Mouse (Mus musculus) intestine, postnatal 0 days (tissue): ENCODE measurements at regions not wholly inside any gene's neighbourhood (a gene's known extent, or its start where the extent isn't known, plus 50 kb on each side); places are given as distances from the start of the nearest gene placed in this dataset.

Source experiments
- ATAC-seq: fragments of 200-750 bp; cut with Nextera tagmentation; 2 replicates; pipeline ENCODE4 v1.8.0; 2017; ENCODE audit warnings: mild to moderate bottlenecking, moderate TSS enrichment, moderate library complexity
- H3K27ac ChIP-seq: fragments of 300-500 bp; sonication (generic); 2 replicates; pipeline ENCODE4 v1.5.1; 2014; ENCODE audit warnings: mild to moderate bottlenecking, low read depth, low read length, moderate library complexity
- H3K27me3 ChIP-seq: fragments of 300-500 bp; sonication (generic); replicated peaks from 2 replicates; pipeline ENCODE4 v1.6.1; 2014; ENCODE audit warnings: low read length, mixed read lengths; ENCODE audit not compliant: control insufficient read depth, insufficient read depth
- H3K36me3 ChIP-seq: fragments of 300-500 bp; sonication (generic); 2 replicates; pipeline ENCODE4 v1.6.1; 2014; ENCODE audit warnings: mild to moderate bottlenecking, moderate library complexity; ENCODE audit not compliant: control insufficient read depth, insufficient read depth
- H3K4me1 ChIP-seq: fragments of 300-500 bp; sonication (generic); replicated peaks from 2 replicates; pipeline ENCODE4 v1.6.1; 2014; ENCODE audit warnings: antibody characterized with exemption, low read length, mixed read lengths; ENCODE audit not compliant: control insufficient read depth, insufficient read depth
- H3K4me2 ChIP-seq: fragments of 300-500 bp; sonication (generic); replicated peaks from 2 replicates; pipeline ENCODE4 v1.6.1; 2014; ENCODE audit warnings: low read depth, mild to moderate bottlenecking, moderate library complexity
- H3K4me3 ChIP-seq: fragments of 300-500 bp; sonication (generic); 2 replicates; pipeline ENCODE4 v1.5.1; 2014; ENCODE audit warnings: low read depth, low read length
- H3K9ac ChIP-seq: fragments of 300-500 bp; sonication (generic); 2 replicates; pipeline ENCODE4 v1.6.1; 2014; ENCODE audit warnings: mild to moderate bottlenecking, low read depth, low read length
- H3K9me3 ChIP-seq: fragments of 300-500 bp; sonication (generic); 2 replicates; pipeline ENCODE4 v1.6.1; 2016; ENCODE audit warnings: mixed run types; ENCODE audit not compliant: control insufficient read depth
- CTCF ChIP-seq: sonication (generic); IDR thresholded peaks from 2 replicates; pipeline ENCODE4 v1.5.1; 2016; ENCODE audit warnings: low read depth, mild to moderate bottlenecking, control low read depth, antibody characterized with exemption, moderate library complexity
- WGBS: fragments of 180-500 bp; shearing (Covaris S2); extraction: QIAGEN DNeasy Blood & Tissue Kit; methylation state at CpG from one replicate; pipeline ENCODE4 v1.1.7; 2014; 5-methylcytosine and 5-hydroxymethylcytosine counted together

- Histone ChIP-seq H3K9me3 (no peaks in the 10 kb centered on the region), H3K27ac (no peak overlapping the region), H3K4me3 (no peak overlapping the region), H3K36me3 (no peaks in the 10 kb centered on the region), H3K9ac (no peak overlapping the region), H3K4me1 (no peaks in the 10 kb centered on the region), H3K4me2 (no peak overlapping the region), H3K27me3 (no peaks in the 10 kb centered on the region)
- WGBS = 80% methylated on average over 2 of the region's 2 CpGs
- TF ChIP-seq CTCF = no peak
- no peak for ATAC-seq
Measured at GRCm38 (mm10) chr7:74757469-74757868, 202.9 kb upstream of the Slco3a1 start.

- ATAC-seq = no peak
- H3K27me3 ChIP-seq = no peaks in the 10 kb centered on the region
- H3K4me3 ChIP-seq = no peak overlapping the region
- no peak overlapping the region for H3K27ac ChIP-seq
- no peaks in the 10 kb centered on the region for H3K9me3 ChIP-seq
- no peaks in the 10 kb centered on the region for H3K36me3 ChIP-seq
- no peaks in the 10 kb centered on the region for H3K4me1 ChIP-seq
- H3K4me2 ChIP-seq = no peak overlapping the region
- 77% methylated on average over 1 of the region's 1 CpGs for WGBS
- no peak for TF ChIP-seq CTCF
- no peak overlapping the region for H3K9ac ChIP-seq
Measured at GRCm38 (mm10) chr7:74747704-74748103, 193.1 kb upstream of the Slco3a1 start.

- no peak for ATAC-seq
- H3K9me3 ChIP-seq = no peaks in the 10 kb centered on the region
Measured at GRCm38 (mm10) chr7:74734941-74735340, 180.4 kb upstream of the Slco3a1 start.

GRCm38 (mm10) chr7:74726324-74726991, 171.9 kb upstream of the Slco3a1 start:
- H3K27ac ChIP-seq = no peak overlapping the region
- no peak overlapping the region for H3K4me2 ChIP-seq
- no peaks in the 10 kb centered on the region for H3K27me3 ChIP-seq
- H3K9ac ChIP-seq = no peak overlapping the region
- ATAC-seq = no peak
- no peak overlapping the region for H3K4me3 ChIP-seq
- 58% methylated on average over 8 of the region's 8 CpGs for WGBS
- no peaks in the 10 kb centered on the region for H3K4me1 ChIP-seq
- H3K9me3 ChIP-seq = no peaks in the 10 kb centered on the region
- no peaks in the 10 kb centered on the region for H3K36me3 ChIP-seq
- TF ChIP-seq CTCF = no peak

More at GRCm38 (mm10) chr7:74734941-74735340, 180.4 kb upstream of the Slco3a1 start:
- 85% methylated on average over 6 of the region's 6 CpGs for WGBS
- Histone ChIP-seq H3K36me3 (no peaks in the 10 kb centered on the region), H3K27ac (no peak overlapping the region), H3K27me3 (no peaks in the 10 kb centered on the region), H3K4me1 (no peaks in the 10 kb centered on the region), H3K9ac (no peak overlapping the region), H3K4me3 (no peak overlapping the region), H3K4me2 (no peak overlapping the region)
- no peak for TF ChIP-seq CTCF

- H3K27ac ChIP-seq = no peak overlapping the region
- no peak overlapping the region for H3K4me3 ChIP-seq
- no peak for ATAC-seq
- no peak for TF ChIP-seq CTCF
- WGBS = 94% methylated on average over 14 of the region's 14 CpGs
- no peak overlapping the region for H3K4me2 ChIP-seq
- no peaks in the 10 kb centered on the region for H3K27me3 ChIP-seq
- no peaks in the 10 kb centered on the region for H3K4me1 ChIP-seq
- H3K9ac ChIP-seq = no peak overlapping the region
- H3K9me3 ChIP-seq = no peaks in the 10 kb centered on the region
- no peaks in the 10 kb centered on the region for H3K36me3 ChIP-seq
Measured at GRCm38 (mm10) chr7:74719321-74719720, 164.7 kb upstream of the Slco3a1 start.

GRCm38 (mm10) chr7:74709993-74710581, 155.5 kb upstream of the Slco3a1 start:
- WGBS = 73% methylated on average over 7 of the region's 7 CpGs
- no peak for ATAC-seq
- H3K9me3 ChIP-seq = no peaks in the 10 kb centered on the region
- H3K4me3 ChIP-seq = no peak overlapping the region
- no peaks in the 10 kb centered on the region for H3K27me3 ChIP-seq
- no peak for TF ChIP-seq CTCF
- H3K36me3 ChIP-seq = no peaks in the 10 kb centered on the region
- no peaks in the 10 kb centered on the region for H3K4me1 ChIP-seq
- H3K27ac ChIP-seq = no peak overlapping the region
- H3K4me2 ChIP-seq = no peak overlapping the region
- no peak overlapping the region for H3K9ac ChIP-seq
